Mouse (Mus musculus): ENCODE data around the gene Rab3gap2.

Rab3gap2 gene

GRCm38 (mm10) chr1:185227766-185228165 lies 23.8 kb downstream of the Rab3gap2 start:
- DNase-seq (ENCODE audit: low spot score) = no peak

- DNase-seq (ENCODE audit: low spot score) = no peak
Observed at GRCm38 (mm10) chr1:185229406-185230201, 25.7 kb downstream of the Rab3gap2 start.

- DNase-seq (ENCODE audit: low spot score) = no peak
Observed at GRCm38 (mm10) chr1:185235837-185236236, 31.9 kb downstream of the Rab3gap2 start.

GRCm38 (mm10) chr1:185236530-185236929 lies 32.6 kb downstream of the Rab3gap2 start:
- DNase-seq (ENCODE audit: low spot score) = no peak

- no peak for DNase-seq (ENCODE audit: low spot score)
Observed at GRCm38 (mm10) chr1:185243013-185243412, 39.1 kb downstream of the Rab3gap2 start.

- DNase-seq (ENCODE audit: low spot score) = no peak
Observed at GRCm38 (mm10) chr1:185245456-185245855, 41.5 kb downstream of the Rab3gap2 start.

GRCm38 (mm10) chr1:185247429-185248085 lies 43.6 kb downstream of the Rab3gap2 start:
- DNase-seq (ENCODE audit: low spot score) = no peak

- DNase-seq (ENCODE audit: low spot score) = no peak
Observed at GRCm38 (mm10) chr1:185248728-185249127, 44.8 kb downstream of the Rab3gap2 start.

GRCm38 (mm10) chr1:185252351-185252750 lies 48.4 kb downstream of the Rab3gap2 start:
- no peak for DNase-seq (ENCODE audit: low spot score)

GRCm38 (mm10) chr1:185253140-185253892 lies 49.4 kb downstream of the Rab3gap2 start:
- no peak for DNase-seq (ENCODE audit: low spot score)

GRCm38 (mm10) chr1:185255336-185255735 lies 51.4 kb downstream of the Rab3gap2 start:
- no peak for DNase-seq (ENCODE audit: low spot score)

- DNase-seq (ENCODE audit: low spot score) = peak; percentile 79
Observed at GRCm38 (mm10) chr1:185256753-185257152, 52.8 kb downstream of the Rab3gap2 start.

- peak; percentile 72 for DNase-seq (ENCODE audit: low spot score)
Observed at GRCm38 (mm10) chr1:185262565-185262964, 58.6 kb downstream of the Rab3gap2 start.

- DNase-seq (ENCODE audit: low spot score) = no peak
Observed at GRCm38 (mm10) chr1:185268675-185269074, 64.8 kb downstream of the Rab3gap2 start.

- DNase-seq (ENCODE audit: low spot score) = no peak
Observed at GRCm38 (mm10) chr1:185270403-185271097, 66.6 kb downstream of the Rab3gap2 start.

GRCm38 (mm10) chr1:185271373-185271772 lies 67.5 kb downstream of the Rab3gap2 start:
- DNase-seq (ENCODE audit: low spot score) = no peak

- DNase-seq (ENCODE audit: low spot score) = no peak
Observed at GRCm38 (mm10) chr1:185274819-185275545, 71.1 kb downstream of the Rab3gap2 start.

- no peak for DNase-seq (ENCODE audit: low spot score)
Observed at GRCm38 (mm10) chr1:185275976-185276375, 72.1 kb downstream of the Rab3gap2 start.

GRCm38 (mm10) chr1:185277022-185277421 lies 73.1 kb downstream of the Rab3gap2 start:
- no peak for DNase-seq (ENCODE audit: low spot score)

GRCm38 (mm10) chr1:185279288-185279687 lies 75.4 kb downstream of the Rab3gap2 start:
- DNase-seq (ENCODE audit: low spot score) = no peak

GRCm38 (mm10) chr1:185280616-185281015 lies 76.7 kb downstream of the Rab3gap2 start:
- no peak for DNase-seq (ENCODE audit: low spot score)
